Mouse (Mus musculus) bone marrow macrophage, adult 2 months (primary cell): Measurements from ENCODE around the gene Hap1. TPM values are rescaled to one million over a fixed set of nuclear protein-coding genes. Genes with fewer than 3 reads are reported as not detected.

Experiments used
- H3K27ac ChIP-seq: 2 replicates; pipeline ENCODE4 v1.5.1; 2012; ENCODE audit warnings: low read depth, low read length; ENCODE audit not compliant: insufficient read depth
- H3K4me1 ChIP-seq: 2 replicates; pipeline ENCODE4 v1.6.1; 2012; ENCODE audit warnings: low read length; ENCODE audit not compliant: control insufficient read depth, insufficient read depth
- H3K4me3 ChIP-seq: 2 replicates; pipeline ENCODE4 v1.5.1; 2012; ENCODE audit warnings: mild to moderate bottlenecking, low read length, moderate library complexity; ENCODE audit not compliant: insufficient read depth
- CTCF ChIP-seq: IDR thresholded peaks from 2 replicates; pipeline ENCODE4 v1.5.1; 2012; ENCODE audit warnings: low read depth, mild to moderate bottlenecking, low read length, moderate library complexity
- POLR2A ChIP-seq: IDR thresholded peaks from 2 replicates; pipeline ENCODE4 v1.6.1; 2012; ENCODE audit warnings: mild to moderate bottlenecking, low read depth, low read length, borderline replicate concordance
- polyA plus RNA-seq: library from polyadenylated mRNA; stranded (reverse); fragments of >200 nt; gene quantifications from 2 replicates; pipeline ENCODE4 v1.2.4, GENCODE M21; 2012; ENCODE audit not compliant: missing spikeins, insufficient read depth, insufficient read length

Hap1 gene
- polyA plus RNA-seq, 1 experiment, result 0.68 TPM

DNA sequence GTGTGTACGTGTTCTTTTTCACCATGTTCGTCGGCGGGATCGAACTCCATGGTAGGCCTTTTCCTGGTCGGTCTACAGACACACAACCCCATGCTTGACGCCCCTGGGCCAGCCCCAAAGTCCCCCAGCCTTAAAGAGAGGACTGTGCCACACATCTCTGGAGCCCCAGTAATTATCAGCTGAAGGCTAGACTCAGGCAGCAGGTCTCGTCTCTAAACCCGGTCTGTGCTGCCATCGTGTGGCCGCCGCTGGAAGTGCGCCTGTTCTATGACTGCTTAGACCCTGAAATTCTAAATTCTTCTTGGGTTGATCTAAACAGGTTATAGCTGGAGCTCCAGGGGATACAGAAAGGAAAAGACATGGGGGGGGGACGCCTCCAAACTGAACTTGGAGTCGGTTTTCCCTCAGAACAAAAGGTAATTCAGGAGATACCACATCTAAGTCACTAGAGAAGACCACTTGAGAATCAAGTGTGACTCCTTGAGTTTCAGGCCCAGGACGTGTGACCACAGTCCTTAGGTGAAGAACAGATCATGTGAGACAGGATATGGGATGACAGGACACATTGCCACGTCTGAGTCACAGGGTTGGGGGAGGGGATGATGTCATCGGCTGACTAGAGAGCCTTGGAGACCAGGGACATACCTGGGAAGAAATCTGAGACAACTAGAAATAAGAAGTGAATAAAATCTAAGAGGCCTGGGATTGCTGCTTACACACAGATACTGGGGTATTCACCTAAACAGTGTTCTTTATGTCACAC is 57.5 kb downstream of the Hap1 start:
- TF ChIP-seq CTCF (peak; percentile 44; the same call in 1 of the 2 replicates), POLR2A (no peak)
- H3K4me1 ChIP-seq, result peaks cover 5% of the 10 kb centered on the region
- no peak overlapping the region for H3K4me3 ChIP-seq
- H3K27ac ChIP-seq, result no peak overlapping the region

DNA sequence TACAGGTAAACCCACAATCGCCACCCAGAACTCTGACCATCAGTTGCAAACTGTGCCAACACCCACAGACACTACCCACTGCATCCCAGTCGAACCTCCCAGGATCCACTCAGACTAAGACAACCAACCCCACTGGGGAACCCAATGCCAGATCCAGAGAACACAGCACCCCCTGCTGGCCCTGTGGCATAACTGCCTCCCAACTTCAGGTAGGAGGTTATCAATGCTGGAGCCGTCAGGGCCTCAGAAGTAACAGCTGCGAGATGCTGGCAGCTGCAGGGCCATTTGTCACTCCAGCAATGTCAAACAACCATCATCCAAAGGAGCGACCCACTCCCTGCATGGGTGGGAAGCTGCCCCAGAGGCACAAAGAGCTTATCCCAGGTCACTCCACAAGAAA is 58.1 kb downstream of the Hap1 start:
- TF ChIP-seq POLR2A (no peak), CTCF (peak; percentile 72)
- peaks cover 5% of the 10 kb centered on the region for H3K4me1 ChIP-seq
- no peak overlapping the region for H3K4me3 ChIP-seq
- H3K27ac ChIP-seq, result no peak overlapping the region

Other genes starting within 250 kb of the Hap1 start
- not detected in 2 replicates for gene Krt13, start 234.6 kb downstream of the Hap1 start, polyA plus RNA-seq
- not detected in 2 replicates for gene Krt15, start 220.2 kb downstream of the Hap1 start, polyA plus RNA-seq
- gene Krt19, start 207.5 kb downstream of the Hap1 start, polyA plus RNA-seq, result not detected in 2 replicates
- not detected in 2 replicates for gene Krt9, start 162.9 kb downstream of the Hap1 start, polyA plus RNA-seq
- not detected in 2 replicates for gene Krt14, start 148.6 kb downstream of the Hap1 start, polyA plus RNA-seq
- not detected in 2 replicates for gene Krt16, start 107.2 kb downstream of the Hap1 start, polyA plus RNA-seq
- not detected in 2 replicates for gene Krt17, start 95.1 kb downstream of the Hap1 start, polyA plus RNA-seq
- gene Krt42, start 86.3 kb downstream of the Hap1 start, polyA plus RNA-seq, result not detected in 2 replicates
- gene Eif1, start 36.2 kb downstream of the Hap1 start, polyA plus RNA-seq, result 922 and 1,042 TPM in 2 replicates
- gene Gast, start 21.7 kb downstream of the Hap1 start, polyA plus RNA-seq, result not detected in 2 replicates
- gene Jup, start 41.6 kb upstream of the Hap1 start, polyA plus RNA-seq, result 7.3 and 15.0 TPM in 2 replicates
- gene P3h4, start 58.7 kb upstream of the Hap1 start, polyA plus RNA-seq, result 0.67 TPM in 1 of 2 replicates, not detected in the other
- 1.3 and 1.6 TPM in 2 replicates for gene Fkbp10, start 59.6 kb upstream of the Hap1 start, polyA plus RNA-seq
- 13.0 and 17.6 TPM in 2 replicates for gene Nt5c3b, start 85.7 kb upstream of the Hap1 start, polyA plus RNA-seq
- not detected in 2 replicates for gene Klhl10, start 85.8 kb upstream of the Hap1 start, polyA plus RNA-seq
- gene Klhl11, start 116.6 kb upstream of the Hap1 start, polyA plus RNA-seq, result 4.7 and 6.1 TPM in 2 replicates
- gene Acly, start 171.9 kb upstream of the Hap1 start, polyA plus RNA-seq, result 51.4 and 62.3 TPM in 2 replicates
- 0.19 and 0.34 TPM in 2 replicates for gene Ttc25, start 189.5 kb upstream of the Hap1 start, polyA plus RNA-seq
- 40.3 and 41.2 TPM in 2 replicates for gene Cnp, start 218.8 kb upstream of the Hap1 start, polyA plus RNA-seq